Mouse (Mus musculus) cerebellum, postnatal 4 days (tissue): ENCODE results near the gene Akt2.
"Not testable (repeated sequence)": the region's sequence is repeated elsewhere in the genome, so short reads cannot be mapped to it uniquely, and the experiment has no call there.

Source experiments
- DNase-seq, 2 experiments: peaks; one replicate each; pipeline ENCODE4 v3.0.0; 2022; ENCODE audit warnings: low spot score in 2 of 2, mixed read lengths in 1 of 2

Gene Akt2

DNA sequence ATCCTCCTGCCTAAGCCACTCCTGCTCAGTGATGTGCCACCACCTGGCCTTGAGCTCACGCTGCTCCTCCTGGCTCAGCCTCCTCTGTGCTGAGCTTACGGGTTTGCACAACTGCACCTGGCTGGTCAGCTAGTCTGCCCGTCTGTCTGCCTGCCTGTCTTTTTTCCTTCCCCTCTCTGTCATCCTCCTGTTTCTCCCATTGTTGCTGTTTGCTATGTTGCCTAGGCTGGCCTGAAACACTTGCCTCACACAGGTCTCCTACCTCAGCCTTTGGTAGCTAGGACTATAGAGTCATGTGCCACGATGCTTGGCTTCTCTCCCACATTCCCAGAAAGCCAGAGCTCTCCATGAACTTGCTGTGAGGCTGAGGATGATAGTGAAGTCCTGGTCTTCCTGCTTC, 21.6 kb downstream of the Akt2 start:
- no peak for DNase-seq

GRCm38 (mm10) chr7:27613751-27614499, 22.6 kb downstream of the Akt2 start:
- DNase-seq: peak in 1 of 2 experiments; percentile 73

DNA sequence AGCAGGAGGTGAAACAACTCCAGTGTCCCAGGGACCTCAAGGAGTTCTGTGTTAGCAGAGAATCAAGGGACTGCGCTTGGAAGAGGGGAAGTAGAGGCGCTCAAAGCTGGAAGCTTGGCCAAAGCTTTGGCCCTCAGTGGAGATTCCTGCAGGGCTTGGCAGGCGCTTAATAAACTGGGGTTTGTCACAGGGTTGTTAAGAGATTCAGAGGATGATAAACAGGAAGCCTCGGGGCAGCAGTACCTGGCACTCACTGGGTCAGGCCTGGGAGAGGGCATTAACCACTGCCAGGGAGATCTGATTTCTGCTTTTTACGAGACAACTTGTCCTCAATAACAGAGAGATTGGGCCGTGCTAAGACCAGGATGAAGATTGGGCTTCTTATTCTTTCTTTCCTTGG, 29.7 kb downstream of the Akt2 start:
- DNase-seq: no peak

- no peak for DNase-seq
These were observed 30.9 kb downstream of the Akt2 start for GRCm38 (mm10) chr7:27622234-27622633.

- DNase-seq: no peak
These were observed 33.6 kb downstream of the Akt2 start for GRCm38 (mm10) chr7:27624967-27625366.

- DNase-seq: no peak
These were observed 36.4 kb downstream of the Akt2 start for GRCm38 (mm10) chr7:27627707-27628106.

- DNase-seq: no peak
These were observed 36.8 kb downstream of the Akt2 start for GRCm38 (mm10) chr7:27628190-27628589.

GRCm38 (mm10) chr7:27628816-27629215, 37.5 kb downstream of the Akt2 start:
- DNase-seq: not testable (repeated sequence)

- DNase-seq: no peak
These were observed 40.1 kb downstream of the Akt2 start for GRCm38 (mm10) chr7:27631439-27631838.

DNA sequence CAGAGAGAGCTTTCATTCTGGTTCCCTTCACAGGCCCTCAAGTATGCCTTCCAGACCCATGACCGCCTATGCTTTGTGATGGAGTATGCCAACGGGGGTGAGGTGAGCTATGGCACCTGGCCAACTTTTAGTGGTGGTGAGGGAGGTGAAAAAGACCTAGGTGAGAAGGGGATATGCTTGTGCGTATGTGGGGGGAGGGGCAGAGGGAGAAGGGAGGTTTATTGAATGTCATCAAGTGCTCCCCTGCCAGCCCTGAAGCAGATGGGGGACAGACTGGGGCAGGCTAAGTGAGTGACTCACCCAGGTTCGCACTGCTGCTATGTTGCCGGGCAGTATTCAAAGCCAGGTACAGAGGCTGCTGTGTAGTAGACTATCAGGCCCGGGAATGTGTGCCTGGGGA, 41.8 kb downstream of the Akt2 start:
- DNase-seq: no peak

GRCm38 (mm10) chr7:27634691-27635090, 43.3 kb downstream of the Akt2 start:
- DNase-seq: no peak

- not testable (repeated sequence) for DNase-seq
These were observed 43.7 kb downstream of the Akt2 start for GRCm38 (mm10) chr7:27635094-27635493.

GRCm38 (mm10) chr7:27644471-27644870, 53.1 kb downstream of the Akt2 start:
- no peak for DNase-seq

DNA sequence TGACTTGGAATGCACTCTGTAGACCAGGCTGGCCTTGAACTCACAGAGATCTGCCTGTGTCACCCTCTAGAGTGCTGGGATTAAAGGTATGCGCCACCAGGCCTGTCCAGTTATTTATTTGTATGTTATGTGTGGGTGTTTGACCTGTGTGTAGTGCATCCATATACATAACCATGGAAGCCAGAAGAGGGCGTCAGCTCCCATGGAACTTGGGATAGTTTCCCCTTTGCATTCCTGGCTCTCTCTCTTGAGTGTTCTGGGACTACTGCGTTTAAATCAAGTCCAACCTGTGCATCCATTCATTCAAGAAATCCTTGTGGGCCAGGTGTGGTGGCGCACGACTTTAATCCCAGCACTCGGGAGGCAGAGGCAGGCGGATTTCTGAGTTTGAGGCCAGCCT, 55.2 kb downstream of the Akt2 start:
- DNase-seq: no peak

GRCm38 (mm10) chr7:27647281-27648002, 56.1 kb downstream of the Akt2 start:
- DNase-seq: no peak

- DNase-seq: no peak
These were observed 58.4 kb downstream of the Akt2 start for GRCm38 (mm10) chr7:27649723-27650122.

- DNase-seq: peak in 1 of 2 experiments; percentile 79
These were observed 59.6 kb downstream of the Akt2 start for GRCm38 (mm10) chr7:27650949-27651348.

- DNase-seq: peak; percentile 62 to 81
These were observed 62.5 kb downstream of the Akt2 start, which contains the start of gene Ttc9b for GRCm38 (mm10) chr7:27653681-27654437. Gene Ttc9b, plus strand, starts transcription at chr7:27653915.

GRCm38 (mm10) chr7:27654607-27655276, 63.4 kb downstream of the Akt2 start:
- DNase-seq: peak in 1 of 2 experiments; percentile 42

GRCm38 (mm10) chr7:27655545-27655944, 64.2 kb downstream of the Akt2 start:
- DNase-seq: no peak

DNA sequence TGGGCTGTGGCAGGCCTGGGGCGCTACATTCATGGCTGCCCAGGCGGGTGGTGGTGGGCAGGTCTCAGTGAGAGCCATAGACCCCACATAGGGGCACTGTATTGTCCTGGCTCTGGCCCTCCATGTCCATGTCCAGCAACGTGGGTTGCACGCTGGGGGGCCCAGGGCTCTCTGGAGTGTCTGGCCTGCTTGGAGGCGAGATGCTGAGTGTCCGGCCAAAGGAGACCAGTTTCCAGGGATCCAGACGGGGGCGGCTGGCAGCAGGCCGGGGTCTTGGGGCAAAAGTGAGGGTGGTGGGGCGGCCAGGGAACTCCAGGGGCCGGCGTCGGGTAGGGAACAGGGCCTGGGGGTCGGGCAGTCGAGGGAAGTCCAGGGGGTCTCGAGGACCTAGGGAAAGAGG, 65.2 kb downstream of the Akt2 start:
- DNase-seq: no peak
